Mouse (Mus musculus) midbrain, postnatal 0 days (tissue): ENCODE results near the gene Mmp21. TPM values are rescaled to one million over a fixed set of nuclear protein-coding genes. Genes with fewer than 3 reads are reported as not detected.
"Not testable (repeated sequence)": the region's sequence is repeated elsewhere in the genome, so short reads cannot be mapped to it uniquely, and the experiment has no call there.

Experiments
- ATAC-seq: fragments of 200-750 bp; cut with Nextera tagmentation; 2 replicates; pipeline ENCODE4 v1.8.0; 2017; ENCODE audit warnings: moderate number of reproducible peaks, mild to moderate bottlenecking, moderate TSS enrichment, moderate library complexity; ENCODE audit not compliant: low FRiP score
- DNase-seq: peaks from one replicate; pipeline ENCODE4 v3.0.0-alpha.2; 2015; ENCODE audit warnings: low spot score
- H3K27ac ChIP-seq: fragments of 300-500 bp; sonication (generic); 2 replicates; pipeline ENCODE4 v1.5.1; 2014; ENCODE audit warnings: low read depth, mild to moderate bottlenecking, low read length, mixed read lengths
- H3K27me3 ChIP-seq: fragments of 300-500 bp; sonication (generic); 2 replicates; pipeline ENCODE4 v1.6.1; 2014; ENCODE audit warnings: low read length, control low read depth, mixed read lengths; ENCODE audit not compliant: insufficient read depth
- H3K36me3 ChIP-seq: fragments of 300-500 bp; sonication (generic); 2 replicates; pipeline ENCODE4 v1.6.1; 2014; ENCODE audit warnings: low read length, control low read depth, mixed read lengths; ENCODE audit not compliant: insufficient read depth
- H3K4me1 ChIP-seq: fragments of 300-500 bp; sonication (generic); 2 replicates; pipeline ENCODE4 v1.6.1; 2014; ENCODE audit warnings: mild to moderate bottlenecking, control low read depth, antibody characterized with exemption, low read length, mixed read lengths; ENCODE audit not compliant: insufficient read depth
- H3K4me2 ChIP-seq: fragments of 300-500 bp; sonication (generic); 2 replicates; pipeline ENCODE4 v1.6.1; 2014; ENCODE audit warnings: low read depth, mild to moderate bottlenecking, low read length, mixed read lengths; ENCODE audit not compliant: poor library complexity, severe bottlenecking
- H3K4me3 ChIP-seq: fragments of 300-500 bp; sonication (generic); 2 replicates; pipeline ENCODE4 v1.5.1; 2014; ENCODE audit warnings: low read depth, mild to moderate bottlenecking, low read length, moderate library complexity
- H3K9ac ChIP-seq: fragments of 300-500 bp; sonication (generic); replicated peaks from 2 replicates; pipeline ENCODE4 v1.6.1; 2014; ENCODE audit warnings: mild to moderate bottlenecking, low read length, moderate library complexity, mixed read lengths; ENCODE audit not compliant: poor library complexity, severe bottlenecking
- H3K9me3 ChIP-seq: fragments of 300-500 bp; sonication (generic); 2 replicates; pipeline ENCODE4 v1.6.1; 2016; ENCODE audit warnings: low read length, control low read depth
- CTCF ChIP-seq: IDR thresholded peaks from 2 replicates; pipeline ENCODE4 v1.5.1; 2016; ENCODE audit warnings: antibody characterized with exemption, mild to moderate bottlenecking
- WGBS: fragments of 180-500 bp; shearing (Covaris S2); extraction: QIAGEN DNeasy Blood & Tissue Kit; methylation state at CpG from one replicate; pipeline ENCODE4 v1.1.7; 2014; 5-methylcytosine and 5-hydroxymethylcytosine counted together
- polyA plus RNA-seq: library from polyadenylated mRNA; unstranded; fragments of >200 nt; fragmentation: Nextera tagmentation; extraction: Ambion mirVana; gene quantifications from 2 replicates; pipeline ENCODE4 v1.2.1, GENCODE M21; 2015
- total RNA-seq: library from RNA; depleted of rRNA; stranded (reverse); fragments of >200 nt; gene quantifications from 2 replicates; pipeline ENCODE4 v1.2.3, GENCODE M21; 2014

Gene Mmp21
- total and polyA plus RNA-seq, 2 experiments from 2014 or later = not detected

- Histone ChIP-seq H3K27ac (no peak overlapping the region), H3K4me3 (no peak overlapping the region), H3K4me2 (no peak overlapping the region), H3K9me3 (no peaks in the 10 kb centered on the region), H3K9ac (no peak overlapping the region), H3K27me3 (no peaks in the 10 kb centered on the region), H3K4me1 (no peaks in the 10 kb centered on the region), H3K36me3 (peaks cover 18% of the 10 kb centered on the region)
- ATAC-seq (no peak), DNase-seq (no peak)
- no peak for TF ChIP-seq CTCF
- 95% methylated on average over 4 of the region's 4 CpGs for WGBS
These were observed 20.0 kb upstream of the Mmp21 start for GRCm38 (mm10) chr7:133699885-133700284.

GRCm38 (mm10) chr7:133698021-133698709, 18.3 kb upstream of the Mmp21 start:
- no peak for ATAC-seq
- TF ChIP-seq CTCF = no peak
- WGBS = 92% methylated on average over 12 of the region's 12 CpGs

GRCm38 (mm10) chr7:133685644-133686043, 5.8 kb upstream of the Mmp21 start:
- H3K4me1 ChIP-seq, H3K27me3 ChIP-seq, H3K27ac ChIP-seq, ATAC-seq, H3K9me3 ChIP-seq, H3K9ac ChIP-seq, DNase-seq, H3K4me2 ChIP-seq, H3K4me3 ChIP-seq: not testable (repeated sequence)
- H3K36me3 ChIP-seq = peaks cover 21% of the 10 kb centered on the region; the same call in 1 of the 2 replicates

More at GRCm38 (mm10) chr7:133698021-133698709, 18.3 kb upstream of the Mmp21 start:
- Histone ChIP-seq H3K4me1 (no peaks in the 10 kb centered on the region), H3K27ac (no peak overlapping the region), H3K9ac (no peak overlapping the region), H3K27me3 (no peaks in the 10 kb centered on the region), H3K4me2 (no peak overlapping the region), H3K4me3 (no peak overlapping the region), H3K36me3 (peaks cover 18% of the 10 kb centered on the region), H3K9me3 (no peaks in the 10 kb centered on the region)
- DNase-seq = no peak

GRCm38 (mm10) chr7:133684701-133685100, 4.8 kb upstream of the Mmp21 start:
- H3K27me3 ChIP-seq = no peaks in the 10 kb centered on the region

GRCm38 (mm10) chr7:133684110-133684509, 4.2 kb upstream of the Mmp21 start:
- Histone ChIP-seq H3K27me3 (no peaks in the 10 kb centered on the region), H3K36me3 (peaks cover 11% of the 10 kb centered on the region; the same call in 1 of the 2 replicates), H3K4me3 (no peak overlapping the region), H3K9me3 (0 out of 2 replicates have a peak, but pooled peaks cover 4% of the 10 kb centered on the region), H3K27ac (no peak overlapping the region), H3K9ac (no peak overlapping the region), H3K4me2 (no peak overlapping the region), H3K4me1 (no peaks in the 10 kb centered on the region)
- no peak for DNase-seq
- TF ChIP-seq CTCF = peak; percentile 60
- ATAC-seq = no peak
- 81% methylated on average over 5 of the region's 5 CpGs for WGBS

More at GRCm38 (mm10) chr7:133684701-133685100, 4.8 kb upstream of the Mmp21 start:
- WGBS = 97% methylated on average over 6 of the region's 6 CpGs
- no peaks in the 10 kb centered on the region for H3K4me1 ChIP-seq
- H3K4me2 ChIP-seq = no peak overlapping the region
- DNase-seq (no peak), ATAC-seq (no peak)
- H3K4me3 ChIP-seq = no peak overlapping the region
- no peak overlapping the region for H3K9ac ChIP-seq
- no peak for TF ChIP-seq CTCF
- no peak overlapping the region for H3K27ac ChIP-seq
- 0 out of 2 replicates have a peak, but pooled peaks cover 4% of the 10 kb centered on the region for H3K9me3 ChIP-seq
- peaks cover 17% of the 10 kb centered on the region; the same call in 1 of the 2 replicates for H3K36me3 ChIP-seq

GRCm38 (mm10) chr7:133683626-133684025, 3.8 kb upstream of the Mmp21 start:
- 0 out of 2 replicates have a peak, but pooled peaks cover 4% of the 10 kb centered on the region for H3K9me3 ChIP-seq
- H3K9ac ChIP-seq = no peak overlapping the region
- H3K27ac ChIP-seq = no peak overlapping the region
- H3K4me1 ChIP-seq = no peaks in the 10 kb centered on the region
- no peak for TF ChIP-seq CTCF
- no peak for DNase-seq
- 77% methylated on average over 5 of the region's 5 CpGs for WGBS
- no peak for ATAC-seq
- H3K4me2 ChIP-seq = no peak overlapping the region
- H3K27me3 ChIP-seq = no peaks in the 10 kb centered on the region
- H3K36me3 ChIP-seq = peaks cover 6% of the 10 kb centered on the region; the same call in 1 of the 2 replicates
- no peak overlapping the region for H3K4me3 ChIP-seq
